8 mouse cellular contexts compared by ENCODE assay signal in the genomic region with DNA sequence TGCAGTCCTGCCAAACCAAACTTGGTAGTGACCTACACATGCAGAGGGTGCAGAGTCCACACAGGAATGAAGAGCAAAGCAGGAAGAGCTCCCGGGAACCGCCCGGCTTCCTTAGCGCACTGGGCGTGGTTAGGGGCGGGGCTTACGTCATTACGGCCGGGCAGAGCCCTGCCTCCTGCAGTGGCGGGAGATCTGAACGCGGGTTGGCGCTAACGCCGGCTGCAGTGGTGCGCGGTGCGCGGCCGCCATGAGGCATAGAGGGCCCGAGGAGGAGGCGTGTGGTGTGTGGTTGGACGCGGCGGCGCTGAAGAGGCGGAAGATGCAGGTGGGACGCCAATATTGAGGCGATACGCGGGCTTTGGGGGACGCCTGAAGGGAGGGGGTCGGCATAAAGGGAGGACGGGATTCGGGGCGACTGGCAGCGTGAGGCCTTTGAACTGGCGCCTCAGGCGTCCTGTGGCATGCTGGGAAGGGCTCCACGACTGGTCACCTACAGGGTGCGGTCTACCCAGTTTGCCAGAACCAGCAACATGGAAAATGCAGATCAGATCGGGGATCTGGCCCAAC. TPM values are rescaled to one million over a fixed set of nuclear protein-coding genes. Genes with fewer than 3 reads are reported as not detected.
DNase-seq lines count a peak whose midpoint lies in the region; ATAC-seq and TF ChIP-seq lines count a peak whose summit lies in the region.

A gene (plus strand): TSS at position 155 of the 567 bp plus-strand sequence.

- H3K27me3 ChIP-seq in embryonic facial prominence, embryonic 15.5 days = no peaks in the 10 kb centered on the region
- H3K27me3 ChIP-seq in heart, embryonic 10.5 days (ENCODE audit: insufficient read depth, poor library complexity, severe bottlenecking) = no peaks in the 10 kb centered on the region
- H3K27me3 ChIP-seq in kidney, embryonic 14.5 days (ENCODE audit: control insufficient read depth, insufficient read depth, low read length) = no peaks in the 10 kb centered on the region
- no peaks in the 10 kb centered on the region for H3K27me3 ChIP-seq in liver, adult 2 months (ENCODE audit: control insufficient read depth, insufficient read depth, low read length)

- H3K9ac ChIP-seq in embryonic facial prominence, embryonic 15.5 days = peak within 1 kb of the TSS; percentile 12
- peak within 1 kb of the TSS; percentile 58 for H3K9ac ChIP-seq in kidney, embryonic 14.5 days (ENCODE audit: low read depth, low read length)
- no peak within 1 kb of the TSS; the same call in 1 of the 2 replicates for H3K9ac ChIP-seq in liver, adult 2 months (ENCODE audit: low read depth, low read length)

- peaks cover 5% of the 10 kb centered on the region; the same call in 1 of the 2 replicates for H3K36me3 ChIP-seq in embryonic facial prominence, embryonic 15.5 days
- peaks cover 14% of the 10 kb centered on the region for H3K36me3 ChIP-seq in heart, embryonic 10.5 days
- H3K36me3 ChIP-seq in kidney, embryonic 14.5 days (ENCODE audit: control insufficient read depth, insufficient read depth, low read length) = no peaks in the 10 kb centered on the region
- peaks cover 3% of the 10 kb centered on the region; the same call in 1 of the 2 replicates for H3K36me3 ChIP-seq in liver, adult 2 months (ENCODE audit: control insufficient read depth, insufficient read depth, low read length)

- under 1% methylated on average over 42 of the region's 42 CpGs for WGBS in embryonic facial prominence, embryonic 15.5 days
- WGBS in heart, embryonic 10.5 days = under 1% methylated on average over 42 of the region's 42 CpGs
- under 1% methylated on average over 42 of the region's 42 CpGs for WGBS in kidney, embryonic 14.5 days
- WGBS in liver, adult 2 months = under 1% methylated on average over 42 of the region's 42 CpGs

- H3K4me1 ChIP-seq in bone marrow macrophage, adult 2 months (ENCODE audit: control insufficient read depth, insufficient read depth, low read length) = peaks cover 22% of the 10 kb centered on the region
- peaks cover 20% of the 10 kb centered on the region for H3K4me1 ChIP-seq in embryonic facial prominence, embryonic 15.5 days
- peaks cover 40% of the 10 kb centered on the region for H3K4me1 ChIP-seq in heart, embryonic 10.5 days
- H3K4me1 ChIP-seq in kidney, embryonic 14.5 days (ENCODE audit: control insufficient read depth, insufficient read depth, low read length) = peaks cover 13% of the 10 kb centered on the region
- peaks cover 6% of the 10 kb centered on the region; the same call in 1 of the 2 replicates for H3K4me1 ChIP-seq in liver, adult 2 months (ENCODE audit: control insufficient read depth, insufficient read depth, low read length)

- no peaks in the 10 kb centered on the region for H3K9me3 ChIP-seq in embryonic facial prominence, embryonic 15.5 days (replicated peaks)
- H3K9me3 ChIP-seq in heart, embryonic 10.5 days = no peaks in the 10 kb centered on the region
- H3K9me3 ChIP-seq in kidney, embryonic 14.5 days (ENCODE audit: control insufficient read depth, low read length) = no peaks in the 10 kb centered on the region

- no peaks in the 10 kb centered on the region; the same call in 1 of the 2 replicates for H3K79me2 ChIP-seq in liver, adult 2 months (ENCODE audit: control insufficient read depth, insufficient read depth, low read length)

- no peak for TF ChIP-seq CTCF in bone marrow macrophage, adult 2 months (IDR thresholded peaks at IDR 0.05; ENCODE audit: low read depth, low read length)
- no peak for TF ChIP-seq CTCF in liver, adult 2 months (IDR thresholded peaks at IDR 0.05; ENCODE audit: low read depth, low read length)

- TF ChIP-seq POLR2A in bone marrow macrophage, adult 2 months (IDR thresholded peaks at IDR 0.05; ENCODE audit: borderline replicate concordance, low read depth, low read length) = no peak
- no peak for TF ChIP-seq POLR2A in liver, adult 2 months (IDR thresholded peaks at IDR 0.05; ENCODE audit: extremely low read depth, insufficient read depth, low read length)

- H3K4me2 ChIP-seq in embryonic facial prominence, embryonic 15.5 days (replicated peaks) = peak within 1 kb of the TSS; percentile 95
- H3K4me2 ChIP-seq in kidney, embryonic 14.5 days (replicated peaks; ENCODE audit: low read depth, low read length) = peak within 1 kb of the TSS; percentile 67

- peak within 1 kb of the TSS; percentile 57 for H3K27ac ChIP-seq in bone marrow macrophage, adult 2 months (ENCODE audit: insufficient read depth, low read depth, low read length)
- peak within 1 kb of the TSS; percentile 60; the same call in 1 of the 2 replicates for H3K27ac ChIP-seq in embryonic facial prominence, embryonic 15.5 days (replicated peaks)
- H3K27ac ChIP-seq in heart, embryonic 10.5 days = peak within 1 kb of the TSS; percentile 92
- no peak within 1 kb of the TSS for H3K27ac ChIP-seq in kidney, embryonic 14.5 days (ENCODE audit: low read depth, low read length)
- H3K27ac ChIP-seq in liver, adult 2 months (replicated peaks; ENCODE audit: insufficient read depth, low read depth, low read length) = no peak within 1 kb of the TSS

- peak; percentile 93 for ATAC-seq in embryonic facial prominence, embryonic 15.5 days (ENCODE audit: insufficient number of reproducible peaks, low FRiP score, low TSS enrichment, low read depth)
- peak; percentile 95 for ATAC-seq in kidney, embryonic 14.5 days (ENCODE audit: low FRiP score, low TSS enrichment)
- ATAC-seq in monocyte, adult 5-6 weeks (replicated peaks; ENCODE audit: insufficient number of reproducible peaks, low FRiP score, low TSS enrichment, poor library complexity, severe bottlenecking) = peak; percentile 92

- peak; percentile 79 to 83 for DNase-seq in B cell, adult 2 months
- peak; percentile 96 for DNase-seq in heart, embryonic 10.5 days (ENCODE audit: low spot score)
- peak; percentile 83 for DNase-seq in liver, adult 2 months (ENCODE audit: extremely low read depth, low read depth, low spot score)
- DNase-seq in spleen, postnatal 36 days (ENCODE audit: low spot score in 2 of 2) = peak; percentile 78 to 84

- H3K4me3 ChIP-seq in bone marrow macrophage, adult 2 months (ENCODE audit: insufficient read depth, low read length) = peak within 1 kb of the TSS; percentile 86
- peak within 1 kb of the TSS; percentile 59 for H3K4me3 ChIP-seq in embryonic facial prominence, embryonic 15.5 days (replicated peaks)
- peak within 1 kb of the TSS; percentile 83 for H3K4me3 ChIP-seq in heart, embryonic 10.5 days
- peak within 1 kb of the TSS; percentile 52 for H3K4me3 ChIP-seq in kidney, embryonic 14.5 days (ENCODE audit: low read length)
- H3K4me3 ChIP-seq in liver, adult 2 months (ENCODE audit: insufficient read depth, low read depth, low read length) = peak within 1 kb of the TSS; percentile 37; the same call in 1 of the 2 replicates

RNA-seq across cellular contexts. Expression of the gene that starts here (rescaled TPM):
- 4.0 and 4.4 TPM in 2 replicates for polyA plus RNA-seq in bone marrow macrophage, adult 2 months (2012; ENCODE audit: insufficient read depth, insufficient read length, missing spikeins)
- polyA plus RNA-seq in embryonic facial prominence, embryonic 15.5 days (2015; fragmentation: Nextera tagmentation; extraction: Ambion mirVana) = 8.8 and 8.9 TPM in 2 replicates
- 16.1 and 17.2 TPM in 2 replicates for polyA plus RNA-seq in heart, embryonic 10.5 days (2016; fragmentation: Nextera tagmentation; extraction: Ambion mirVana)
- polyA plus RNA-seq in kidney, embryonic 14.5 days (2014; fragmentation: Nextera tagmentation; extraction: Ambion mirVana) = 5.9 and 20.7 TPM in 2 replicates
- total RNA-seq in liver, adult 2 months (2014; rRNA removed) = 0.09 and 0.34 TPM in 2 replicates
- not detected in 2 replicates for polyA plus RNA-seq in liver, adult 2 months (2012; rRNA removed)
- total RNA-seq in monocyte, adult 5-6 weeks (2017) = not detected in 3 replicates

Comparison
In these comparisons a context has a peak if more than half of its experiments do, and no peak if none do; other contexts are left out.
1. Peak in DNase-seq and H3K4me3 ChIP-seq in liver, adult 2 months; RNA of the gene not detected or under 1 TPM.
2. Peak in ATAC-seq in monocyte, adult 5-6 weeks; RNA of the gene not detected or under 1 TPM.
3. H3K27ac ChIP-seq: peak in bone marrow macrophage, adult 2 months (single experiment), embryonic facial prominence, embryonic 15.5 days (single experiment) and heart, embryonic 10.5 days (single experiment); none in kidney, embryonic 14.5 days (single experiment) and liver, adult 2 months (single experiment).
4. Peak in every context shown above with its lines, with median percentiles within 50 percentile points of each other: DNase-seq, H3K4me3 ChIP-seq and ATAC-seq.